Mouse (Mus musculus) skeletal muscle tissue, adult 2 months (tissue): ENCODE measurements around the gene Ssh1.

Experiments used
- DNase-seq: peaks from one replicate; pipeline ENCODE4 v3.0.0-alpha.2; 2012; ENCODE audit warnings: low read depth, low spot score

Gene Ssh1

DNA sequence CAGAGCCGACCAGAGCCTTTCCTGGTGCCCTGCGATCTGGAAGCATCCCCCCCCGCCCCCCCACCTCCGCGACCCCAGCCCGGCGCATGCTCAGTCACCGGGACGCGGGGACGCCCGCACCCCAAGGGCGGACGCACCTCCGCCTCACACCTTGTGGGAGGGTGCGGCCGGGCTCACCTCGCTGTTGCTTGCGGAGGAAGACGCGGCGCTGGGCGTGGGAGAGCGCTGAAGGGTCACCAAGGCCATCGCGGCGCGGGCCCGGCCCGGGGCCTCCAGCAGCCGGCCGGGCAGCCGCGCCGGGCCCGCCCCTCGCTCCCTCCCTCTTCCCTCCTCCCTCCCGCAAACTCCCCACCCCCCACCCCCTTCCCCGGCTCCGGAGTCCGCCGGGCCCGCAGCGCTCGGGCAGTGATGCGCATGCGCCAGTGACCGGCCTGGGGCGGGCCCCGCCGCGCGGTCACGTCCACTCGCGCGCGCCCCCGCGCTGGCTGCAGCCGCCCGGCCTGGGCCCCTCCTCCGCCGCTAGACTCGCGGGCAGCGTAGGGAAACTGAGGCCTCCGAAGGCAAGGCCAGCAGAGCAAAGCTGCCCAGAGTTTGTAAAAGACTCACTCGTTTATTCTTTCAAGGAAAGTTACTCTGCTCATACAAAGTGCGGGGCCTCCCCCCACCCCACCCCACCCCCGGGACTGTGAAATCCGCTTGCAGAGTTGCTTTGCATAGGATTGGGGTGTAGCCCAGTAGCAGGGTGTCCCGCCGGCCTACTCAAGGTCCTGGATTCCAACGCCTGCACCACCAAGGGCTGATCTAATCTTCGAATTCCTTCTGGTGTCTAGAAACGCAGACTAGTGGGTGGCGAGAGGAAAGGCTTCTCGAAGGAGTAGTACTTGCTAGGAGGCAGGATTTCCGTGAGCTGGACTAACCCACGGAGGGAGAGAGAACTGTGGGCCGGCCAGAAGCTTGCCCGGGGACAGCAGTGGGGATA, at the start of gene Ssh1:
Gene Ssh1 (minus strand): TSS at position 408 of the 979 bp plus-strand sequence.
- DNase-seq = peak; percentile 85

- no peak for DNase-seq
These were observed 47.7 kb upstream of the Ssh1 start for GRCm38 (mm10) chr5:114041327-114041930.

GRCm38 (mm10) chr5:114040911-114041310, 47.2 kb upstream of the Ssh1 start:
- no peak for DNase-seq

DNA sequence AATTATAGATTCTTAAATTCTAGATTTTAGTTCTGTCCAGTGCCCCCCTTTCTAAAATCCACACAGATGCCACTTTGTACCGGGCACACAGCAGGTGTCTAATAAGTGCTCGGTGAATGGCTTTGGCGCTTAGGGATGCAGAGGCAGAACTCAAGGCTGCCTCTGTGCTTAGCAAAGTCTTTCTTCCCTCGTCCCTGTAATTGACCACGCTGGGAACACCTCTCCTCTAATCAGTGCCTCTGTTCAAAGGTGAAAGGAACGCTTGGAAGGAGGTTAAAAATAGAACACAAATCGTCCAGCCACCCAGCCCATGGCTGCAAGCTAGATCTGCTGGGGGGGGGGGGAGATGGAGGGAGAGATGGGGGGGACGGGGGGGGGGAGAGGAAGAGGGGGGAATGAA, 46.8 kb upstream of the Ssh1 start:
- no peak for DNase-seq

DNA sequence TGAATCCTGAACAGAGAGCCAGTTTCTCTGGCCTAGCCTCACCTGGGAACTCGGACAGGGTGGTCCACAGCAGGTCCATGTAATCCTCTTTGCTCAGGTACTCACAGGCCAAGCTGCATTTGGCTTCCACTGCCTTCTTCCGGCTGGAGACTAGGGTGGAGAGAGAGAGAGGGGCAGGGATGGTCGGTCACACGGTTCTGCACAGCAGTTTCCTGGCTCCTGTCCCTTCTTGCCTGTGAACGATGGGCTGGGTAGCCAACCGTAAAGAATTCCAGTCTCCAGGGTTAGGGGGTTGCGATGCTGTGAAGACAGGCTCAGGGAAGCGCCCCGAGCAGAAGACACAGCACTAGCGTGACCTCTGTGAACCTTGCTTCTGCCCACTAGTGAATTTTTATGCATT, 41.4 kb upstream of the Ssh1 start:
- no peak for DNase-seq

DNA sequence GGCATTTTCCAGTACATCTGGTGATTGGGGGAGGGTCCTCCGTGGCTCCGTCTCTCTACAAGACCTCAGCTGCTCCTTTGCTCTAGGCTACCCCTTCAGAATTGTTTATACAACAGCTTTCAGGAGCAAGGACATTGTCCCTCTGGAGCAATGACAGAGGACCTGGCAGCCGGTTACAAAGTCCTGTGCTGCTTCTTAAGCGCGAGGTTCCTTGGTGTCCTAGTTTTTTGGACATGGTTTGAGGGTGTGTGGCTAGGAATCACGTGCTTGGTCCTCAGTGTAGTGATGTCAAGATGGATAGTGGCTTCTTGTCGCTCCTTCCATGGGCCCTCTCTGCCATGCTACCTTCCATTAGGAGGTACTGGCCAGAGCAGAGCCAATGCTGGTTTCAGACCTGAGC, 40.7 kb upstream of the Ssh1 start:
- DNase-seq = no peak

- no peak for DNase-seq
These were observed 38.6 kb upstream of the Ssh1 start for GRCm38 (mm10) chr5:114032161-114032763.

DNA sequence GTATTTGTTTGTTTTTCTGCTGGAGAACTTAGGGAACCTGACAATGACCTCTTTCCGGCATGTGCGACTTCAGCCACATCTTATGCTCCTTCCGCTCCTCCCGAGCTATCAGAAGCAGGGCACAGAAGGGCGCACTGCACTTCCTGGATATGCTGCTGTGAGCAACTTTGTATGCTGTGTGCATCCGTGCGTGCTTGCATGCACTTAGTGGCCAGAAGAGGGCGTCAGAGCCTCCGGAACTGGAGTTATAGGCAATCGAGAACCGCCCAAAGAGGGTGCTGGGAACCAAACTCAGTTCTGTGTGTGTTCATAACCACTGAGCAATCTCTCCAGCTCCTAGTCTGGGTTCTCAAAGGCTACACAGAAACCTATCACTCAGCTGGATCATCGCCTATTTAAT, 37.0 kb upstream of the Ssh1 start:
- DNase-seq = no peak

DNA sequence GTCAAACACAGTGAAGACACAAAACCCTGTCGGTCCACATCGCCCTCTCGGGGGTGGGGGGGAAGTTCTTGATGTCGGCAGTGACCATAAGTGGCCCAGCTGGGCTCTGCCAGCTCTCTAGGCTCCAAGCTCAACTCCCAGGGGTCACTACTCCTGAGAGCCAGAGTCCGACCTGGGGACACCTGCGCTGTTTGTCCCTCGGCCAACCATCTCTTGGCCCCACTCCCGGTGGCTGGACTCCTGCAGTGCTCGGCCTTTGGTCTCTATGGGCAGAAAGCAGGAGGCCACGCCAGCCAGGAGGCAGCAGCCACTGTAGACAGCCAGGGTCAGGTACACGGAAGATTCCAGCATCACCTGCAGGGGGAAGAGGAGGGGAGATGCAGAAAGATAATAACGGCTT, 34.4 kb upstream of the Ssh1 start:
- no peak for DNase-seq

DNA sequence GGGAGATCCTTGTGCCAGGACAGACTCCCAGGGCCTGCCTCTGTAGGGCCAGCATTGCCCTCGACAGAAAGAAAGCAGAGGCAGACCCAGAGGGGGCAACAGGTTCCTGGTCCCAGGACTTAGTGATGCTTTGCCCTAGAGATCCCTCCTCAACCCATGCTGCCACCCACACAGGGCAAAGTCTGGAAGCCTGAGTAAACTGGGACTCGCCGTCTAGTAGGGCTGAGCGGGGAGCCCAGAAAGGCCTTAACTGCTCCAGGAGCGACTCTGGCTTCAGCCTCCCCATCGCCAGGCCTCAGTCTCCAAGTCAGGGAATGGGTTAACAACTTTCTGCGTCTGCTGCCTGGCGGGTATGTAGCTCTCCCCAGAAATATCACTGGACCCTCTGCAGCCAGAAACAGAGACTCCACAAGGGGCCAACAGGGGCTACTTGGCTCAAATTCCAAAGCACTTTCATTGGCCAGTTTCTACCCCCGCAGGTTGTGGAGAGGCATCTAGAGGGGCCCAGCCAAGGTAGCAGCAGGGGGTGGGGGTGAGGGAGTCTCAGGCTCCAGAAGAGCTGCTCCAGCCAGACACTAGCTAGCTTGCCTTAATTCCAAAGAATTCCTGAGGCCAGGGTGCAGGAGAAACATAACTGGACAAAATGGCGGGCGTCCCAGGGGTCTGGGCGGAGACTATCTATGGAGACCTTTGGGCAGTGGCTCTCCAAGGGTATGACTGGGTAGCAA, 33.7 kb upstream of the Ssh1 start:
- no peak for DNase-seq

DNA sequence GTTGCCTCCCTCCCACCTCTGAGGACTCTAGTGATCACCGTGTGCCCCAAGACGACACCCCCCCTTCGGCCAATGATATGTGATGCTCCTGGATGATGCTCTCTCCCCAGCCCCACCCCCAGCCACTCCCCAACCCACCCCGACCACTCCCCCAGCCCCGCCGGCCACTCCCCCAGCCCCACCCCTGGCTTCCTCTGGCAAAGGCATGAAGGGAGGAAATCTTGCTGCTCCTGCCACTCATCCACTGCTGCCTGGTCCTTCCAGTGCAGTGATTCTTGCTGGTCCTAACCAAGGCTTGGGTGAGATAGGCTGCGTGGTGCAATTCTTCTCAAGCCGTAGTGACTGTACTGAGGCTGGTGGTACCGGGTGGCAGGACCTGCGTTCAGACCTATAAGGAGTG, 31.2 kb upstream of the Ssh1 start:
- no peak for DNase-seq

GRCm38 (mm10) chr5:114024390-114024789, 30.7 kb upstream of the Ssh1 start:
- DNase-seq = no peak

DNA sequence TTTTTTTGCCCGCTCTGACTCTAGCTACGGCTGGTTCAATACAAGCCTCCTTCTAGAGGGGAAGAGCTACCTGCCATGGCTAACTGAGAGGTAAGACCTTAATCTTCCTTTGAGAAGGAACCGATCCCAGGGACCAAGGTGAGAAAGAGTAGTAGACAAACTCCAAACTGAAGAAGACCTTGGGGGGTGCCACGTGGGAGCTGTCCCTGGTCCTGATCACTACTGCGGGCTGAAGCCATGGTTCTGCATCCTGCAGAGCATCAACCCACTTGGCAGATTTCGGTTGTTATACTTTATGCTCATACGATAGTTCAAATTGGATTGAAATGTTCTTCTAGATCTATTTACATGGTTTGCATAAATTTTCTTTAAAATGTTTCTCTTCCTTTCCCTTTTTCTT, 21.4 kb upstream of the Ssh1 start:
- DNase-seq = no peak

DNA sequence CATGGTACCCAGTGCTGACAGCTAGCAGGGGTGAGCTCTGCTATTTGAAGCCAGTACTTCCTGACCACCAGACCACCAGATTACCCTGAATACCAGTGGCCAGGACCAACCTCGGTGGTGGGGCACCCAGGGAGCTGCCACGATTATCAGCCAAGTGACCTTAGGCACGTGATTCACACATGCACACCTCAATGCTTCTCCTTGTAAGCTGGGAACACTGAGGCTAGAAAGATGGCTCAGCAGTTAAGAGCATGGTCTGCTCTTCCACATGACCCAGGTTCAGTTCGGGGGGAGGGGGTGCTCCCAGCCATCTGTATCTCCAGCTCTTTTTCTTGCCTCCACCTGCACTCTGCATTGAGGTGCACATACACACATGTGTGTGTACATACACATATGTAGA, 15.4 kb upstream of the Ssh1 start:
- no peak for DNase-seq

DNA sequence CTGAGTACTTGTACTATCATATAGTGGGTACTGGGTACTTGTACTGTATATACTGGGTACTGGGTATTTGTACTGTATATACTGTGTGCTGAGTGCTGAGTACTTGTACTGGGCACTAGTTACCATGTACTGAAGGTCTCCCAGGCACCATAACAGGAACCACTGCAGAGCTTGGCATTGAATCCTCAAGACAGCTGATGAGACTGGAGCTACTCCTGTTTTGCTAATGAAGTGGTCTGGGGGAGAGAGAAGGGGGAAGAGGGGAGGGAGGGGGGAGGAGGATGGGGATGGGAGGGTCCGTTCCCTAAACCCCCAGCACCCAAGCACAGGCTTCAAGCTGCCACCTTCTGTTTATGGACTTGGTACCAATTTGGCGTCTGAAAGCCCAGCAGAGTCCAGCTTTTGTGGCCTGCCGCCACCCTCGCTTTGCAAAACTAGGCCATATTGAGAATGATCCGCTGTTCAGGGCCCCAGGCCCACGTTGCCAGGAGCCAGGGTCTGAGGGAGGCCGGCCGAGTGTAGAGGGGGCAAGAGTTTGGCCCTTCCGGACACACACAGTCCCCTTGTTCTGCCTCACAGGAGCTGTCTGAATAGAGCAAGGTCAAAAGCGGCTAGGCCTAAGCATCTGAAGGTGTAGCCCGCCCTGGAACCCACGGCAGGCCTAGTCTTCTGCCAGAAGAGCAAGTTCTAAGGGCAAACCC, 14.2 kb upstream of the Ssh1 start:
- DNase-seq = no peak

DNA sequence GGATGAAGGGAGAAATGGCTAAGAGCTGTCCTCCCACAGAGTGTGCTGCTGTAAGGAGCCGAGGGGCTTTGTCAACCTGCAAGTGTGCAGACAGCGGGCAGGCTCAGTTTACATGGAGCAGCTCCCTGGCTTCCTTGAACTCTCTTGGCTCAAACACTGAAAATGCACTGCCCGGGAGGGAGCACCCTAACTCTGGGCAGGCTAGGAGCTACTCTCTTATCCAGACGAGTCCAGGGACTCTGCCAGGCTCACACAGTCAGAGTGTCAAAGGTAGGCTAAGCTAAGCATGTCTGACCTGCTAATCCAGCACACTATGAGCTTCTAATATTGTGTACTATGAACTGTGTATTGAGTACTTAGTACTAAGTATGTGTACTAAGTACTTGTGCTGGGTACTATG, 13.3 kb upstream of the Ssh1 start:
- no peak for DNase-seq

DNA sequence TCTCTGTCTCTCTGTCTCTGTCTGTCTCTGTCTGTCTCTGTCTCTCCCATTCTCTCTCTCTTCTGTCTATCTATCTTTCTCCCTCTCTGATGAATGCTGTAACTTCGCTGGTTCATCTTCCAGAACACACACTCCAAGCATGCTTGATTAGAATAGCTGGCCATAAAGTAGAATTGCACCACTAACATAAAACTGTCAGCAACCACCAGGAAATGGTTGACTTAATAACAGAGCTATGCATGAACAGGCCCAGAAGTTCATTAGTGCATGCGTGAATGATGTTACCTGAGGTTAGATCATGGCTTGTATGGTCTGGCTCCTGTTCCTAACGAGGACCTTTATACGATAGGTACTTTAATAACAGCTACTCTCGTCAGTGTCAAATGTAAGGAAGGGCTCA, 11.4 kb upstream of the Ssh1 start:
- no peak for DNase-seq

DNA sequence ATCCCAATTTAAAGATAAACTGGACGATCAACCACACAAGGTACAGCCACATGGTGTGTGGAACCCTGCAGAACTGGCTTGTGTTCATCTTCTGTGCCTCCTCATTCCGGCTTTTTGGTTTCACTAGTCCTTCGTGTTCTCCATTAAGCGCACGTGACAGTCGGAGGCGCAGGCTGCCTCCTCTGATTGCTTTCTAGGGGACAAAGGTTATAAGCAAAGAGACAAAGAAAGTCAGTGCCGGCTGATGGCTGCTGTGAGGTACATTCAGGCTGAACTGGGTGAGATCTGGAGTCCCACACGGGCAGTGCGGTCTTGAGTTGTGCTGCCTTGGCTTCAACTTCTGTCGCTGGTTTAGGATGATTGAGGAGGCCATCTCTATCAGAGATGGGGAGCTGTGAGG, 10.9 kb upstream of the Ssh1 start:
- no peak for DNase-seq

DNA sequence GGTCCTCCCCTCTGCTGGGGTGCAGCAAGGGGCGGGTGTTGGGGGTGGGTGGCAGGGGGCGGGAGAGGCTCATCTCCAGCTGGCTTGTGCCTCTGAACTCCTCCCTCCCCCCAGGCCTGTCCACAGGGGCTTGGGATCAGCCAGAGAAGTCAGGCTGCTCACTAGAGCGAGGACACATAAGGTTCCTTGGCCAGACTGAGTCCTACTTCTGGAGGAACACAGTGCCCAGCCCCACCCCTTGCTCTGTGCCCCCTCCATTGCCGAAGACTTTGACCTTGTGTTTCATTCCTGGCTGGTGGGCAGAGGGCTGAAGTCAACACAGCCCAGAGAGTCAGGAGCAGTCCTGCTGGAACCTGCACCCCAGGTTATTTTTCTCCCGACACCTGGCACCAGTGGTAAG, 9.8 kb upstream of the Ssh1 start, which contains the start of gene Dao:
Gene Dao (plus strand): TSS at position 162 of the 400 bp plus-strand sequence.
- no peak for DNase-seq

DNA sequence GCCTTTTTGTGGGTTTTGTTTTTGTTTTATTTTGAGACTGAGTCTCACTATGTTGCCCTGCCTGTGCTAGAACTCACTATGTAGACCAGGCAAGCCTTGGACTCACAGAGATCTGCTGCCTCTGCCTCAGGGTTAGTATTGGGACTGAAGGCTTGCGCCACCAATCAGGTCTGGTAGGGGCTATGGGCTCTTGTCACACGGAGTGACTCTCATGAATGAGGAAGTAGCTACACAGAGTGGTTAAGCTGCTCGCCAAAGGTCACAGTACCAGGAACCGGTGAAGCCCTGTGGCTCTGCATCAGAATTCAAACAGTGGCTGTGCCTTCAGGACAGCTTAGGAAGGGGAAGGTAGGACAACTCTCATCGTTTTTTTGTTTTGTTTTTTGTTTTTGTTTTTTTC, 5.7 kb upstream of the Ssh1 start:
- DNase-seq = no peak

DNA sequence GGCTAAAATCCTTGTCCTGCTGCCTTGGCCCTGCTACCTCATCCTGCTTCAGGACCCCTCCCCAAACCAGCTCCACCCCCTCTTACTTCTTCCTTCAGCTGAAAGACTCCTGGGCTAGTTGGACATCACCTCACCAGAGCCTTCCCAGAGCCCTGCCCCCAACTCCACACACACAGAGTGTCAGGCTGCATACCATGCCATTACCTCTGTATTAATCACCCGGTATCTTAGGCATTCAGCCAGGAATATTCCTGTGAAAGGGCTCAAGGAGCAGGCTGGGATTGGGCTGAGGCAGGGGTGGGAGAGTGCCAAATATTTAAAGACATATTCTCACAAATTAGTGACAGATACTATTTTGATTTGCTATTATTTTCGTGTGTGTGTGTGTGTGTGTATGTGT, 2.8 kb upstream of the Ssh1 start:
- DNase-seq = no peak
